Mouse (Mus musculus): ENCODE measurements at regions not wholly inside any gene's neighbourhood (a gene's known extent, or its start where the extent isn't known, plus 50 kb on each side); places are given as distances from the start of the nearest gene placed in this dataset.

DNA sequence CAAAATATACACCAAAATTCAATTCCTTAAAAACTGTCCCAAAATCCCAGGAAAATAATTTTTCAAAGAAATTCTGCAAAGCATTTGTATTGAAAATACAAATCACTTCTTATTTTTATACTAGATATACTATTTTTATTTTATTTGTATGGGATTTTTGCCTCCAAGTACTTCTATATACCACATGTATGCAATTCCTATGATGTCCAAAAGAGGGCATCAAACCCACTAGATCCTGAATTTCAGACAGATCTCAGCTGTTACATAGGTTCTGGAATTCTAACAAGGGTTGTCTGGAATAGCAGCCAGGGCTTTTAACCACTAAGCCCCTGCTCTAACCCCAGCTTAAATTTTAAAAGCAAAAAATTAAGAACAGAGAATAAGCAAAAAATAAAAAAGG lies 185.2 kb upstream of the Dgkb start:
- no peak for DNase-seq (ENCODE audit: low spot score in 2 of 2)

DNA sequence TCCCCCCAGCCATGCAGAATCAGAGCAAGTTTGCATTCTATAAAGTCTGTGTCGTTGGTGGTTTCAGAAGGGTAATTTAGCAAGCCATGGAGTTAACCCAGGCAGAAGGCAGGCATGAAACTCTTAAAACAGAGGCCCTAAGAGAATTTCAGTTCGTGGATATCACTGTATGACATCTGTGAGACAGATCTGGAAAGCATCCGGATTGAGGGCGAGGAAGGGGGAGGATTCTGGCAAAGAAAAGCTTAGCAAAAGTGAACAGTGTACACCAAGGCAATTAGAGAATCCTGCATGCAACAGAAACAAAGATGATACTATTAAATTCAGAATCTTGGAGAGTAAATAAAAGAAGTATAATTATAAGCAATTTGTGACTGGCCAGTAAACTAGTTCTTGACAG lies 184.2 kb upstream of the Dgkb start:
- peak; percentile 15 to 28 for DNase-seq (ENCODE audit: low spot score in 2 of 2)

GRCm38 (mm10) chr12:37646186-37646585 lies 171.3 kb upstream of the Dgkb start:
- no peak for DNase-seq (ENCODE audit: low spot score in 2 of 2)

GRCm38 (mm10) chr12:37653287-37653686 lies 164.2 kb upstream of the Dgkb start:
- DNase-seq (ENCODE audit: low spot score in 2 of 2): no peak

DNA sequence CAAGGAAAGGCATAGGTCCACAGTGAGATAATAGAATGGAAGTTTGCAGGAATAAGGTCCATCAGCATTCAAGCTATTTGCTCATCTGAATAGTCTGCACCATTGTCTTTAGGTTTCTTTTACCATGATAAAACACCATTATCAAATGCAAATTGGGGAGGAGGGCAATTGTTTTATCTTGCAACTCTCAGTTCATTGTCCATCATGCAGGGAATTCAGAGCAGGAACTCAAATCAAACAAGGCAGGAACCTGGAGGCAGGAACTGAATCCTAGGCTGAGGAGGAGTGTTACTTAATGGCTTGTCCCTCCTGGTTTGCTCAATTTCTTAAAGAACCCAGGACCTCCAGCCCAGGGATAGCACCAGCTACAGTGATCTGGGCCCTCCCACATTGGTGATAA lies 163.3 kb upstream of the Dgkb start:
- no peak for DNase-seq (ENCODE audit: low spot score in 2 of 2)

DNA sequence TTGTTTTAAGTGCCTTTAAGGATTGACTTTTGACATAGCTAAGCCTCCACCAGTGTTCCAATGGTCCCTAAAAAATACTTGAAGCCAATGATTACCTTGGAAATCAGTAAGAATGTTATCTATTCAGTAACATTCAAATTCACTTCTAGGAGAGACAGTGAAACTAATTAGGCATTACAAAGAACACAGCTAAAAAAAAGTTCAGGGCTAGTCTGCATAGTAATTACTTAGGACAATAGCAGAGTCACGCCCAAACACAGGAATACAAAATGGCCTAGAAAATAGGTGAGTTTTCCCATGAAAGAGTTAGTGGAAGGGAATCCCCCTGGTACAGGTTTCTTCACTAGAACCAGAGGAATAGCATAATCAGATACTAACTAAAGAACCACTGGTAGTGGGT lies 157.5 kb upstream of the Dgkb start:
- no peak for DNase-seq (ENCODE audit: low spot score in 2 of 2)

DNA sequence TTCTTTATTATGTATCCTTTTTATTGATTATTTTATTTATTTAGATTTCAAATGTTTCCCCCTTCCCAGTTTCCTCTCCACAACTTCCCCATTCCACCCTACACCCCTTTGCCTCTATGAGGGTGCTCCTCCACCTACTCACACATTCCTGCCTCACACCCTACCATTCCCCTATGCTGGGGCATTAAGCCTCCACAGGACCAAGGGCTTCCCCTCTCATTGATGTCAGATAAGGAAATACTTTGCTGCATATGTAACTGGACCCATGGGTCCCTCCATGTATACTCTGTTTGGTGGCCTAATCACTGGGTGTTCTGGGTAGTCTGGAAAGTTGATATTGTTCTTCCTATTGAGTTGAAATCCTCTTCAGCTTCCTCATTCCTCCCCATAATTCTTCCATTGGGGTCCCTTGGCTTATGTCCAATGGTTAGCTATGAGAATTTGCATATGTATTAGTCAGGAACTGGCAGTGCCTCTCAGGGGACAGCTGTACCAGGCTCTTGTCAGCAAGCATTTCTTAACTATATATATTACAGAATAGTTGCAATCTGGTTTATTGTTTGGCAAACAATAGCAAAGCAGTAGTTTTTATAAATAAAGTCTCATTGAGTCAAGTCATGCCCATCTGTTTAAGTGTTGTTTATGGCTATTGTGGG lies 134.9 kb upstream of the Dgkb start:
- DNase-seq (ENCODE audit: low spot score in 2 of 2): no peak

- DNase-seq (ENCODE audit: low spot score in 2 of 2): no peak
These were observed 124.9 kb upstream of the Dgkb start for GRCm38 (mm10) chr12:37692584-37692983.
